Mouse (Mus musculus) brain, embryonic 14.5 days (tissue): ENCODE measurements at regions not wholly inside any gene's neighbourhood (a gene's known extent, or its start where the extent isn't known, plus 50 kb on each side); places are given as distances from the start of the nearest gene placed in this dataset.

Source experiments
- CTCF ChIP-seq: fragments of 200-500 bp; IDR thresholded peaks from 2 replicates; pipeline ENCODE4 v1.5.1; 2012; ENCODE audit warnings: inconsistent platforms, mild to moderate bottlenecking, moderate library complexity, borderline replicate concordance; ENCODE audit not compliant: insufficient read depth, insufficient read length; ENCODE audit errors: extremely low read depth
- POLR2A ChIP-seq: fragments of 200-500 bp; IDR thresholded peaks from 2 replicates; pipeline ENCODE4 v1.6.1; 2012; ENCODE audit warnings: mild to moderate bottlenecking, inconsistent platforms, borderline replicate concordance; ENCODE audit not compliant: poor library complexity, insufficient read depth, insufficient read length, severe bottlenecking; ENCODE audit errors: extremely low read depth

GRCm38 (mm10) chr19:15669996-15670395 is 277.1 kb downstream of the Psat1 start:
- TF ChIP-seq CTCF, result no peak
- no peak for TF ChIP-seq POLR2A
